Mouse (Mus musculus) forebrain, embryonic 15.5 days (tissue): Measurements from ENCODE around the gene Ppm1d. TPM values are rescaled to one million over a fixed set of nuclear protein-coding genes. Genes with fewer than 3 reads are reported as not detected.
A peak's percentile ranks its signal among the peaks of the same experiment; 100 is the strongest.

Source experiments
- ATAC-seq: fragments of 200-750 bp; cut with Nextera tagmentation; replicated peaks from 2 replicates; pipeline ENCODE4 v1.8.0; 2017; ENCODE audit warnings: mild to moderate bottlenecking, moderate TSS enrichment, moderate library complexity
- H3K27ac ChIP-seq: fragments of 300-500 bp; sonication (generic); replicated peaks from 2 replicates; pipeline ENCODE4 v1.5.1; 2015; ENCODE audit warnings: mild to moderate bottlenecking, inconsistent platforms
- H3K27me3 ChIP-seq: fragments of 300-500 bp; sonication (generic); 2 replicates; pipeline ENCODE4 v1.6.1; 2015; ENCODE audit warnings: inconsistent platforms
- H3K36me3 ChIP-seq: fragments of 300-500 bp; sonication (generic); 2 replicates; pipeline ENCODE4 v1.6.1; 2015; ENCODE audit warnings: mild to moderate bottlenecking, inconsistent platforms
- H3K4me1 ChIP-seq: fragments of 300-500 bp; sonication (generic); 2 replicates; pipeline ENCODE4 v1.6.1; 2015; ENCODE audit warnings: inconsistent platforms
- H3K4me2 ChIP-seq: fragments of 300-500 bp; sonication (generic); replicated peaks from 2 replicates; pipeline ENCODE4 v1.6.1; 2015; ENCODE audit warnings: mild to moderate bottlenecking, inconsistent platforms
- H3K4me3 ChIP-seq: fragments of 300-500 bp; sonication (generic); 2 replicates; pipeline ENCODE4 v1.5.1; 2015; ENCODE audit warnings: mild to moderate bottlenecking, inconsistent platforms
- H3K9ac ChIP-seq: fragments of 300-500 bp; sonication (generic); replicated peaks from 2 replicates; pipeline ENCODE4 v1.6.1; 2015; ENCODE audit warnings: mild to moderate bottlenecking, inconsistent platforms
- H3K9me3 ChIP-seq: fragments of 300-500 bp; sonication (generic); 2 replicates; pipeline ENCODE4 v1.6.1; 2016; ENCODE audit warnings: inconsistent platforms
- WGBS: fragments of 180-500 bp; shearing (Covaris S2); methylation state at CpG from one replicate; pipeline ENCODE4 v1.1.7; 2015; ENCODE audit warnings: mixed read lengths; 5-methylcytosine and 5-hydroxymethylcytosine counted together
- polyA plus RNA-seq: library from polyadenylated mRNA; unstranded; fragments of >200 nt; fragmentation: Nextera tagmentation; extraction: Ambion mirVana; gene quantifications from 2 replicates; pipeline ENCODE4 v1.2.1, GENCODE M21; 2015

Ppm1d gene
- polyA plus RNA-seq, 1 experiment from 2014 or later: 25.3 TPM

DNA sequence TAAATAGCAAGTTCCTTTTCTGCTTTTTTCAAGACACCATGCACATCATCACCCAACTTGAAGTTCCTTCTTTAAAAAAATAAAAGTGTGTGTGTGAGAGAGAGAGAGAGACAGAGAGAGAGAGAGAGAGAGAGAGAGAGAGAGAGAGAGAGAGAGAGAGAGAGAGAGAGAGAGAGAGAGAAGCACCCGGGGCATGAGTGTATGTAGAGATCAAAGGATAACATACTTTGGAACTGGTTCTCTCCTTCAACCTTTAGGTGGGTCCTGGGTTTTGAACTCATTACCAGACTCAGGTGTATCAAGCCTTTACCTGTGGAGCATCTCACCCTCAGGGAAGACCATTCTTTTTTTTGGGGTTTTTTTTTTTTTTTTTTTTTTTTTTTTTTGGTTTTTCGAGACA is 9.2 kb upstream of the Ppm1d start:
- H3K4me1 ChIP-seq: no peaks in the 10 kb centered on the region
- H3K4me2 ChIP-seq: no peak overlapping the region
- H3K36me3 ChIP-seq: no peaks in the 10 kb centered on the region
- WGBS: 84% methylated on average over 2 of the region's 2 CpGs
- H3K27me3 ChIP-seq: no peaks in the 10 kb centered on the region
- H3K9me3 ChIP-seq: no peaks in the 10 kb centered on the region
- H3K9ac ChIP-seq: no peak overlapping the region
- no peak overlapping the region for H3K4me3 ChIP-seq
- no peak overlapping the region for H3K27ac ChIP-seq
- ATAC-seq: no peak

- Histone ChIP-seq H3K27ac (no peak overlapping the region), H3K36me3 (no peaks in the 10 kb centered on the region), H3K4me3 (no peak overlapping the region), H3K4me1 (peaks cover 3% of the 10 kb centered on the region; the same call in 1 of the 2 replicates), H3K9me3 (no peaks in the 10 kb centered on the region), H3K4me2 (no peak overlapping the region), H3K9ac (no peak overlapping the region), H3K27me3 (no peaks in the 10 kb centered on the region)
- ATAC-seq: no peak
- WGBS: 74% methylated on average over 4 of the region's 4 CpGs
Measured at GRCm38 (mm10) chr11:85306577-85307260, 4.3 kb upstream of the Ppm1d start.

GRCm38 (mm10) chr11:85308799-85309198 is 2.2 kb upstream of the Ppm1d start:
- H3K36me3 ChIP-seq: no peaks in the 10 kb centered on the region
- H3K4me1 ChIP-seq: peaks cover 21% of the 10 kb centered on the region
- no peak overlapping the region for H3K4me3 ChIP-seq
- H3K4me2 ChIP-seq: no peak overlapping the region
- WGBS: 68% methylated on average over 2 of the region's 2 CpGs
- ATAC-seq: no peak
- H3K27ac ChIP-seq: no peak overlapping the region
- H3K9ac ChIP-seq: no peak overlapping the region
- H3K27me3 ChIP-seq: no peaks in the 10 kb centered on the region
- no peaks in the 10 kb centered on the region for H3K9me3 ChIP-seq

- no peak for ATAC-seq
- H3K4me1 ChIP-seq: peaks cover 29% of the 10 kb centered on the region
- H3K4me2 ChIP-seq: peak overlapping the region; percentile 99
- WGBS: under 1% methylated on average over 15 of the region's 15 CpGs
- H3K27me3 ChIP-seq: no peaks in the 10 kb centered on the region
- H3K4me3 ChIP-seq: peak overlapping the region; percentile 99
- no peaks in the 10 kb centered on the region for H3K36me3 ChIP-seq
- no peaks in the 10 kb centered on the region for H3K9me3 ChIP-seq
- peak overlapping the region; percentile 66 for H3K9ac ChIP-seq
- peak overlapping the region; percentile 72 for H3K27ac ChIP-seq
Measured at GRCm38 (mm10) chr11:85310407-85310712, 684 bp upstream of the Ppm1d start.

DNA sequence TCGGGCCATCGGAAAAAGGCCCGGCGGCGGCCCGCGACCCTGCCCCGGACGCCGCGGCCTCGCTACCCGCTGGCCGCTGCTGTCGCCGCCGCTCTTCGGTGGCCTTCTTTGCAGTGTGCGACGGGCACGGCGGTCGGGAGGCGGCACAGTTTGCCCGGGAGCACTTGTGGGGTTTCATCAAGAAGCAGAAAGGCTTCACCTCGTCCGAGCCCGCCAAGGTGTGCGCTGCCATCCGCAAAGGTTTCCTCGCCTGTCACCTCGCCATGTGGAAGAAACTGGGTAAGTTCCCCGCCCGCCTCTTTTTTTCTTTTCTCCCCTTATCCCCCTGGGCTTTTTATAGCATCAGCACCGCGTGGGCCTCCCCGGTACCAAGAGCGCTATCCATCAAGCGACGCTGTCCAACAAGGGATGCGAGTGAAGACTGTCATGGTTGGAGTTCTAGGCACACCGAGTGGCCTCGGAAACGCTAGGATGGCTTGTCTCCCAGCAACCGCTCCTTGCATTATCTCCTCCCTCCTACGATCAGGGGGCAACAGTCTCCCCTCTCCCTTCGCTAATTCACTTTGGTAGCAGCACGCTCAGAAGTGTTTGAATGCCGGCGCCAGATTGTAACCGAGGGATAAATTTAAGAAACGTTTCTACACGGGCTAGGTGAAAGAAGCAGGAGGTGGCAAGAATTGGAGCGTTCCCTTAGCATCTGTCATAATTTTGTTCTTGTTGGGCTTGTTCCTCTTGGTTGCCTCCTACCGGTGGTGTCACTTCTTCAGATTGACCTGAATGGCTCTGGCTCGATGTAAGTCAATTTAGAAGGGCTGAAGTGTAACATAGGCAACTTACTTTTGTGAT is 824 bp downstream of the Ppm1d start:
- Histone ChIP-seq H3K4me1 (peaks cover 29% of the 10 kb centered on the region), H3K36me3 (no peaks in the 10 kb centered on the region), H3K4me2 (peak overlapping the region; percentile 57), H3K9ac (peak overlapping the region; percentile 89), H3K4me3 (peak overlapping the region; percentile 99), H3K27ac (peak overlapping the region; percentile 92), H3K9me3 (no peaks in the 10 kb centered on the region), H3K27me3 (no peaks in the 10 kb centered on the region)
- ATAC-seq: peak; percentile 58
- under 1% methylated on average over 56 of the region's 56 CpGs for WGBS

DNA sequence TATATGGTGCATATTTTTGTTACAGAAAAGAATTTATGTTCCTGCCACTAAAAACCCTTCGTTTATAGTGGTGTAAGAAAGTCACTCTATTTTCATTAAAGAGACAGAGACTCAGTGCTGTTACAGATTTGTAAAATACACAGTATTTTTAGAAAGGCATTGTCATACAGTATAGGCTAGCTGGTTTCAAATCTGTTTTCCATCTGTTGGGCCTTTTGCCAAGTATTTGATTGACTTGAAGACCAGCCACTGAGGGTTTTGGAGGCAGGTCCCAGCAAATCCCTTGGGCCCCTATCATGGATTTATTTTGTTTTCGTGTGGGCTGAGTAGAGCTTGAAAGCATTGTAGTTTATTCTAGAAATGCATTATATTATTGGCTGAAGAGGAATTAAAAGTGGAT is 1.8 kb downstream of the Ppm1d start:
- no peaks in the 10 kb centered on the region for H3K9me3 ChIP-seq
- H3K36me3 ChIP-seq: no peaks in the 10 kb centered on the region
- H3K9ac ChIP-seq: peak overlapping the region; percentile 89
- peak overlapping the region; percentile 99 for H3K4me3 ChIP-seq
- peaks cover 29% of the 10 kb centered on the region for H3K4me1 ChIP-seq
- no peaks in the 10 kb centered on the region for H3K27me3 ChIP-seq
- peak overlapping the region; percentile 92 for H3K27ac ChIP-seq
- ATAC-seq: 0 out of 2 replicates have a peak, but pooled peaks have one; percentile 44
- WGBS: 20% methylated on average over 2 of the region's 2 CpGs
- H3K4me2 ChIP-seq: peak overlapping the region; percentile 57

- ATAC-seq: no peak
- H3K4me3 ChIP-seq: peak overlapping the region; percentile 99
- H3K27ac ChIP-seq: peak overlapping the region; percentile 92; the same call in 1 of the 2 replicates
- H3K36me3 ChIP-seq: no peaks in the 10 kb centered on the region
- H3K9me3 ChIP-seq: no peaks in the 10 kb centered on the region
- H3K4me1 ChIP-seq: peaks cover 29% of the 10 kb centered on the region
- 85% methylated on average over 3 of the region's 3 CpGs for WGBS
- H3K27me3 ChIP-seq: no peaks in the 10 kb centered on the region
- H3K4me2 ChIP-seq: peak overlapping the region; percentile 57
- H3K9ac ChIP-seq: peak overlapping the region; percentile 89
Measured at GRCm38 (mm10) chr11:85313361-85313760, 2.3 kb downstream of the Ppm1d start.

DNA sequence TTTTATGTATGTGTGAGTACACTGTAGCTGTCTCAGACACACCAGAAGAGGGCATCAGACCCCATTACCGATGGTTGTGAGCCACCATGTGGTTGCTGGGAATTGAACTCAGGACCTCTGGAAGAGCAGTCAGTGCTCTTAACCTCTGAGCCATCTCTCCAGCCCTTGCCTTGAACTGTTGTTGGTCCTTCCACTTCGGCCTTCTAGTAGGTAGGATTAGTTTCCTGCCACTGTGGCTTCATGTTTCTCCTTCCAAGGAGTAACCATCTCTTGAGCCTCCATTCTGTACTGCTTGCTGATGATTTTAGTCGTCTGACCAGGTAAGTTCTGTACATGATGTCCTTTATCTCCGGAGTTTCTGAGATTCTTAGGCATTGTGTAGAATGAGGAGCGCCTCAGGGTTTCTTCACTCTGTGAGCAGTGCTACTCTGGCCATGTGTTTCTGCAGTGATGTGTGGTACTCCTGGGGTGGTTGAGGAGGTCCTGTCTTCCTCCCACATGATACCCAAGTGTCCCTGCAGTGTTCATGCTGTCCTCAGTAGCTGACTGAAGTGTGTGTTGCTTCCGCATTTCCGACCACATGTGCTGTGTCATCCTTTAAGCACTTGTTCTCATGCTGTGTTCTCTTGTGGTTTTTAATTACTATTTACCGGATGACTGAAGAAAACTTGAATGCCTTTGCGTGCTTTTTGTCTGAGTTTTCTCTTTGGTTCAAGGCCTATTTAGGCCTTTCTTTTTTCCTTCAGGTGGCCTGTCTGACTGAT is 12.7 kb downstream of the Ppm1d start:
- no peaks in the 10 kb centered on the region for H3K4me1 ChIP-seq
- H3K9ac ChIP-seq: no peak overlapping the region
- H3K27ac ChIP-seq: no peak overlapping the region

GRCm38 (mm10) chr11:85328717-85329116 is 17.7 kb downstream of the Ppm1d start:
- Histone ChIP-seq H3K27ac (no peak overlapping the region), H3K4me2 (no peak overlapping the region), H3K4me3 (no peak overlapping the region), H3K36me3 (peaks cover 13% of the 10 kb centered on the region), H3K9me3 (no peaks in the 10 kb centered on the region), H3K4me1 (peaks cover 7% of the 10 kb centered on the region; the same call in 1 of the 2 replicates), H3K9ac (no peak overlapping the region), H3K27me3 (no peaks in the 10 kb centered on the region)
- 81% methylated on average over 3 of the region's 3 CpGs for WGBS
- no peak for ATAC-seq

More for the DNA sequence above, 12.7 kb downstream of the Ppm1d start:
- Histone ChIP-seq H3K36me3 (no peaks in the 10 kb centered on the region), H3K9me3 (no peaks in the 10 kb centered on the region), H3K4me3 (no peak overlapping the region), H3K4me2 (no peak overlapping the region), H3K27me3 (no peaks in the 10 kb centered on the region)
- WGBS: 62% methylated on average over 9 of the region's 9 CpGs
- ATAC-seq: no peak

GRCm38 (mm10) chr11:85329167-85329894 is 18.3 kb downstream of the Ppm1d start:
- H3K4me1 ChIP-seq: peaks cover 7% of the 10 kb centered on the region; the same call in 1 of the 2 replicates
- no peaks in the 10 kb centered on the region for H3K27me3 ChIP-seq
- no peak overlapping the region for H3K4me2 ChIP-seq
- H3K9me3 ChIP-seq: no peaks in the 10 kb centered on the region
- no peak overlapping the region for H3K4me3 ChIP-seq
- ATAC-seq: no peak; the same call in 1 of the 2 replicates
- no peak overlapping the region for H3K9ac ChIP-seq
- WGBS: 74% methylated on average over 7 of the region's 7 CpGs
- peaks cover 17% of the 10 kb centered on the region for H3K36me3 ChIP-seq
- H3K27ac ChIP-seq: peak overlapping the region; percentile 53

DNA sequence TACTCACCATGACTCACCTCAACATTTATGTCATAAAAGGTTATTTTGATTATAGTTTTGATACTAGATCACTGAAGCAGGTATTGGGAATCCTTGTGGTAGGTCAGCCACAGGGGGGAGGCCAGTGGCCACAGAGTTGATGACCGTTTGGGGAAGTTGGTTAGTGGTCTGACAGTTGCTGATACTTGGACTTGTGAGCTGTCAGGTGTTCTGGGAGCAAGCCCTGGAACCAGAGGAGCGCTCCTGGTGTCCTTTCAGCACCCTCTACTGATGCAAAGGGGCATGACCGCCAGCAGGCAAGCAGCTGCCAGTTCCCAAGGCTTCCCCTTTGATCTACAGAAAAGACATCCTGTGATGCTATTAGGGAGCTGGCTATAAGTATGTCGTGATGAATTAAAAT is 23.7 kb downstream of the Ppm1d start:
- no peaks in the 10 kb centered on the region for H3K9me3 ChIP-seq
- no peak overlapping the region for H3K27ac ChIP-seq
- 49% methylated on average over 4 of the region's 4 CpGs for WGBS
- peaks cover 4% of the 10 kb centered on the region; the same call in 1 of the 2 replicates for H3K4me1 ChIP-seq
- H3K4me2 ChIP-seq: no peak overlapping the region
- H3K36me3 ChIP-seq: peaks cover 38% of the 10 kb centered on the region
- ATAC-seq: no peak
- H3K9ac ChIP-seq: no peak overlapping the region
- no peak overlapping the region for H3K4me3 ChIP-seq
- no peaks in the 10 kb centered on the region for H3K27me3 ChIP-seq
